Mouse (Mus musculus): ENCODE results near the gene Dmpk. TPM values are rescaled to one million over a fixed set of nuclear protein-coding genes. Genes with fewer than 3 reads are reported as not detected.

Gene Dmpk
- polyA plus RNA-seq, 1 experiment, result 154 TPM

DNA sequence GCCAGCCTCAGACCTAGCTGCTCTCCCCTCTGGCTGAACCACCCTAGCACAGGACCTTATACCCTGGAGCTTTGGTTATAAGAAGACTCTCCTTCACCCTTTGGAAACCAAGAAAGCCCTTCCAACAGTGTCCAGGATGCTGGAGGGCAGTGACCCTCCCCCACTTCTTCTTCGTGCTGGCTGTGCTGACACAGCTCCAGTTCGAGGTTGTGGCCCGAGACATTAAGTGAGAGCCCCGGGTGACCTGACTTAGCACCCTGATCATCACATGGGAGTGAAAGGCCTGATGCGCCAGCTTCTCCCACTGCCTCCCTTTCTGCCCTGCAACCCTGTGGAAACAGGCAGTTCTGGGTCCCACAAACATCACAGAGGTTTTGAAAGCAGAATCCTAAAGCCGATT, 1.8 kb downstream of the Dmpk start:
- no peaks in the 10 kb centered on the region; the same call in 1 of the 2 replicates for H3K27me3 ChIP-seq (ENCODE audit: control insufficient read depth, insufficient read depth, low read length)
- H3K36me3 ChIP-seq (ENCODE audit: control insufficient read depth, insufficient read depth, low read length), result no peaks in the 10 kb centered on the region
- DNase-seq, result no peak
- TF ChIP-seq POLR2A (IDR thresholded peaks at IDR 0.05; ENCODE audit: control insufficient read depth, extremely low read depth, insufficient read depth, low read length, poor library complexity), result no peak
- no peak for TF ChIP-seq CTCF (IDR thresholded peaks at IDR 0.05; ENCODE audit: borderline replicate concordance, control insufficient read depth, extremely low read depth, insufficient read depth, low read length, poor library complexity)
- no peak overlapping the region for H3K27ac ChIP-seq (ENCODE audit: control insufficient read depth, insufficient read depth, low read length)
- 8% methylated on average over 6 of the region's 6 CpGs for WGBS
- no peaks in the 10 kb centered on the region for H3K4me1 ChIP-seq (replicated peaks; ENCODE audit: control insufficient read depth, insufficient read depth, low read length)
- no peak overlapping the region for H3K4me3 ChIP-seq (ENCODE audit: control insufficient read depth, insufficient read depth, low read length)

- no peak overlapping the region; the same call in 1 of the 2 replicates for H3K27ac ChIP-seq (ENCODE audit: control insufficient read depth, insufficient read depth, low read length)
- no peaks in the 10 kb centered on the region; the same call in 1 of the 2 replicates for H3K27me3 ChIP-seq (ENCODE audit: control insufficient read depth, insufficient read depth, low read length)
- WGBS, result 6% methylated on average over 14 of the region's 14 CpGs
Measured at GRCm38 (mm10) chr7:19086042-19086441, 2.4 kb downstream of the Dmpk start.

DNA sequence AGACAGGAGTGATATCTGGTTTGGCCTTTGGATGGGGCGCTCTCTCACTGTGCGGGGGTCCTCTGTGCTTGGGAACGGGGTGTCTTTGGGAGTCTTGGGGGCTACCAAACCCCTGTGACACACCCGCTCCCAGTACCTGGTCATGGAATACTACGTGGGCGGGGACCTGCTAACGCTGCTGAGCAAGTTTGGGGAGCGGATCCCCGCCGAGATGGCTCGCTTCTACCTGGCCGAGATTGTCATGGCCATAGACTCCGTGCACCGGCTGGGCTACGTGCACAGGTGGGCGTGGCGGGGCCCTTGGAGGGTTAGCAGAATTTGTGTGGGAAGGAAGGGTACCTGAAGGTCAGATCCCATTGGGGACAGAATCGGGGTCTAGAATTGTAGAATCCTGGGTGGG, 3.1 kb downstream of the Dmpk start:
- 81% methylated on average over 18 of the region's 18 CpGs for WGBS
- Histone ChIP-seq H3K4me1 (replicated peaks; ENCODE audit: control insufficient read depth, insufficient read depth, low read length) (no peaks in the 10 kb centered on the region), H3K27me3 (ENCODE audit: control insufficient read depth, insufficient read depth, low read length) (no peaks in the 10 kb centered on the region; the same call in 1 of the 2 replicates), H3K36me3 (ENCODE audit: control insufficient read depth, insufficient read depth, low read length) (no peaks in the 10 kb centered on the region), H3K27ac (ENCODE audit: control insufficient read depth, insufficient read depth, low read length) (no peak overlapping the region), H3K4me3 (ENCODE audit: control insufficient read depth, insufficient read depth, low read length) (no peak overlapping the region)
- TF ChIP-seq POLR2A (IDR thresholded peaks at IDR 0.05; ENCODE audit: control insufficient read depth, extremely low read depth, insufficient read depth, low read length, poor library complexity), result no peak
- no peak for DNase-seq

More at GRCm38 (mm10) chr7:19086042-19086441, 2.4 kb downstream of the Dmpk start:
- TF ChIP-seq CTCF (IDR thresholded peaks at IDR 0.05; ENCODE audit: borderline replicate concordance, control insufficient read depth, extremely low read depth, insufficient read depth, low read length, poor library complexity), result no peak
- TF ChIP-seq POLR2A (IDR thresholded peaks at IDR 0.05; ENCODE audit: control insufficient read depth, extremely low read depth, insufficient read depth, low read length, poor library complexity), result no peak
- Histone ChIP-seq H3K4me1 (replicated peaks; ENCODE audit: control insufficient read depth, insufficient read depth, low read length) (no peaks in the 10 kb centered on the region), H3K4me3 (ENCODE audit: control insufficient read depth, insufficient read depth, low read length) (no peak overlapping the region), H3K36me3 (ENCODE audit: control insufficient read depth, insufficient read depth, low read length) (no peaks in the 10 kb centered on the region)
- no peak for DNase-seq

DNA sequence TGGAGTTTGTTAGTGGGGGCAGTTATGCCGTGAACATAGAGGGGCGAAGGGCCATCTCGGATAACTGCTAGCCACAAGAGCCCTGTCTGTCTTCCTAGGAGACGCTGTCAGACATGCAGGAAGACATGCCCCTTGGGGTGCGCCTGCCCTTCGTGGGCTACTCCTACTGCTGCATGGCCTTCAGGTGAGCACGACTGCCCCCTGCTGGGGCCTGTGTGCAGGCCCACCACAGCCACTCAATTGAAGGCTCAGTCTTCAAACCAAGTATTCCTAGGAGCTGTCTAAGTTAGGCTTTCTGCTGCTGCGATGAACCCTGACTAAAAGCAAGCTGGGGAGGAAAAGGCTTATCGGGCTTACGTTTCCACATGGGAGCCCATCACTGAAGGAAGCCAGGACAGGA, 5.2 kb downstream of the Dmpk start:
- WGBS, result 22% methylated on average over 10 of the region's 10 CpGs
- DNase-seq, result peak; percentile 75
- Histone ChIP-seq H3K4me1 (replicated peaks; ENCODE audit: control insufficient read depth, insufficient read depth, low read length) (peaks cover 12% of the 10 kb centered on the region), H3K36me3 (ENCODE audit: control insufficient read depth, insufficient read depth, low read length) (no peaks in the 10 kb centered on the region), H3K27ac (ENCODE audit: control insufficient read depth, insufficient read depth, low read length) (no peak overlapping the region), H3K27me3 (ENCODE audit: control insufficient read depth, insufficient read depth, low read length) (peaks cover 7% of the 10 kb centered on the region; the same call in 1 of the 2 replicates), H3K4me3 (ENCODE audit: control insufficient read depth, insufficient read depth, low read length) (no peak overlapping the region)
- TF ChIP-seq CTCF (IDR thresholded peaks at IDR 0.05; ENCODE audit: borderline replicate concordance, control insufficient read depth, extremely low read depth, insufficient read depth, low read length, poor library complexity), result peak; percentile 93
- no peak for TF ChIP-seq POLR2A (IDR thresholded peaks at IDR 0.05; ENCODE audit: control insufficient read depth, extremely low read depth, insufficient read depth, low read length, poor library complexity)

- WGBS, result 78% methylated on average over 17 of the region's 17 CpGs
- H3K4me3 ChIP-seq (ENCODE audit: control insufficient read depth, insufficient read depth, low read length), result no peak overlapping the region
- DNase-seq, result no peak
- H3K27ac ChIP-seq (ENCODE audit: control insufficient read depth, insufficient read depth, low read length), result no peak overlapping the region
- H3K27me3 ChIP-seq (ENCODE audit: control insufficient read depth, insufficient read depth, low read length), result peaks cover 18% of the 10 kb centered on the region
- H3K4me1 ChIP-seq (replicated peaks; ENCODE audit: control insufficient read depth, insufficient read depth, low read length), result peaks cover 26% of the 10 kb centered on the region
- no peaks in the 10 kb centered on the region for H3K36me3 ChIP-seq (ENCODE audit: control insufficient read depth, insufficient read depth, low read length)
- TF ChIP-seq CTCF (IDR thresholded peaks at IDR 0.05; ENCODE audit: borderline replicate concordance, control insufficient read depth, extremely low read depth, insufficient read depth, low read length, poor library complexity) (no peak), POLR2A (IDR thresholded peaks at IDR 0.05; ENCODE audit: control insufficient read depth, extremely low read depth, insufficient read depth, low read length, poor library complexity) (no peak)
Measured at GRCm38 (mm10) chr7:19091913-19092312, 8.3 kb downstream of the Dmpk start.

- TF ChIP-seq CTCF (IDR thresholded peaks at IDR 0.05; ENCODE audit: borderline replicate concordance, control insufficient read depth, extremely low read depth, insufficient read depth, low read length, poor library complexity) (no peak), POLR2A (IDR thresholded peaks at IDR 0.05; ENCODE audit: control insufficient read depth, extremely low read depth, insufficient read depth, low read length, poor library complexity) (no peak)
- H3K27me3 ChIP-seq (ENCODE audit: control insufficient read depth, insufficient read depth, low read length), result peaks cover 18% of the 10 kb centered on the region
- peak; percentile 38 for DNase-seq
- no peaks in the 10 kb centered on the region for H3K36me3 ChIP-seq (ENCODE audit: control insufficient read depth, insufficient read depth, low read length)
- no peak overlapping the region for H3K4me3 ChIP-seq (ENCODE audit: control insufficient read depth, insufficient read depth, low read length)
- 15% methylated on average over 38 of the region's 38 CpGs for WGBS
- H3K4me1 ChIP-seq (replicated peaks; ENCODE audit: control insufficient read depth, insufficient read depth, low read length), result peaks cover 26% of the 10 kb centered on the region
- H3K27ac ChIP-seq (ENCODE audit: control insufficient read depth, insufficient read depth, low read length), result no peak overlapping the region
Measured at GRCm38 (mm10) chr7:19092381-19093173, 8.9 kb downstream of the Dmpk start.
